Mouse (Mus musculus): ENCODE results near the gene Dvl2. TPM values are rescaled to one million over a fixed set of nuclear protein-coding genes. Genes with fewer than 3 reads are reported as not detected.

Gene Dvl2
- polyA plus RNA-seq, 1 experiment from 2014 or later = 52.3 TPM

- Histone ChIP-seq H3K27ac (replicated peaks) (peak within 1 kb of the TSS; percentile 100), H3K4me3 (replicated peaks) (peak within 1 kb of the TSS; percentile 99), H3K9ac (peak within 1 kb of the TSS; percentile 97), H3K4me1 (peaks cover 27% of the 10 kb centered on the region), H3K9me3 (replicated peaks) (no peaks in the 10 kb centered on the region), H3K36me3 (peaks cover 43% of the 10 kb centered on the region), H3K4me2 (replicated peaks) (peak within 1 kb of the TSS; percentile 80), H3K27me3 (no peaks in the 10 kb centered on the region)
- no peak for ATAC-seq (ENCODE audit: insufficient number of reproducible peaks, low FRiP score, low TSS enrichment, low read depth)
- WGBS = 51% methylated on average over 8 of the region's 8 CpGs
Measured at GRCm38 (mm10) chr11:69982225-69982624, 18.2 kb upstream of the Dvl2 start, which contains the start of gene Elp5. Gene Elp5, minus strand, starts transcription at chr11:69982517.

- Histone ChIP-seq H3K9ac (no peak overlapping the region; the same call in 1 of the 2 replicates), H3K4me1 (peaks cover 27% of the 10 kb centered on the region), H3K9me3 (replicated peaks) (no peaks in the 10 kb centered on the region), H3K27me3 (no peaks in the 10 kb centered on the region), H3K4me2 (replicated peaks) (peak overlapping the region; percentile 80), H3K36me3 (peaks cover 45% of the 10 kb centered on the region), H3K27ac (replicated peaks) (peak overlapping the region; percentile 100; the same call in 1 of the 2 replicates), H3K4me3 (replicated peaks) (peak overlapping the region; percentile 99)
- no peak for ATAC-seq (ENCODE audit: insufficient number of reproducible peaks, low FRiP score, low TSS enrichment, low read depth)
- WGBS = 21% methylated on average over 5 of the region's 5 CpGs
Measured at GRCm38 (mm10) chr11:69982877-69983276, 17.5 kb upstream of the Dvl2 start.

GRCm38 (mm10) chr11:69983377-69983776 is 17.0 kb upstream of the Dvl2 start:
- Histone ChIP-seq H3K36me3 (peaks cover 50% of the 10 kb centered on the region), H3K27me3 (no peaks in the 10 kb centered on the region), H3K9me3 (replicated peaks) (no peaks in the 10 kb centered on the region), H3K4me1 (peaks cover 27% of the 10 kb centered on the region), H3K27ac (replicated peaks) (0 out of 2 replicates have a peak overlapping the region, but pooled peaks have one; percentile 100), H3K9ac (no peak overlapping the region; the same call in 1 of the 2 replicates), H3K4me2 (replicated peaks) (peak overlapping the region; percentile 80), H3K4me3 (replicated peaks) (peak overlapping the region; percentile 99)
- 81% methylated on average over 4 of the region's 4 CpGs for WGBS
- ATAC-seq (ENCODE audit: insufficient number of reproducible peaks, low FRiP score, low TSS enrichment, low read depth) = no peak

GRCm38 (mm10) chr11:69984431-69984830 is 16.0 kb upstream of the Dvl2 start:
- 88% methylated on average over 8 of the region's 8 CpGs for whole genome bisulfite sequencing
- peaks cover 57% of the 10 kb centered on the region for H3K36me3 ChIP-seq

GRCm38 (mm10) chr11:69989949-69990348 is 10.4 kb upstream of the Dvl2 start:
- Histone ChIP-seq H3K27me3 (no peaks in the 10 kb centered on the region), H3K4me3 (replicated peaks) (no peak overlapping the region), H3K27ac (replicated peaks) (peak overlapping the region; percentile 97), H3K36me3 (peaks cover 68% of the 10 kb centered on the region), H3K4me1 (peaks cover 18% of the 10 kb centered on the region), H3K4me2 (replicated peaks) (no peak overlapping the region), H3K9ac (no peak overlapping the region), H3K9me3 (replicated peaks) (no peaks in the 10 kb centered on the region)
- 85% methylated on average over 8 of the region's 8 CpGs for WGBS
- no peak for ATAC-seq (ENCODE audit: insufficient number of reproducible peaks, low FRiP score, low TSS enrichment, low read depth)

More at GRCm38 (mm10) chr11:69984431-69984830, 16.0 kb upstream of the Dvl2 start:
- H3K9ac ChIP-seq = no peak overlapping the region
- H3K4me3 ChIP-seq (replicated peaks) = no peak overlapping the region
- no peak for ATAC-seq (ENCODE audit: insufficient number of reproducible peaks, low FRiP score, low TSS enrichment, low read depth)
- no peak overlapping the region for H3K4me2 ChIP-seq (replicated peaks)
- no peaks in the 10 kb centered on the region for H3K9me3 ChIP-seq (replicated peaks)
- H3K4me1 ChIP-seq = peaks cover 24% of the 10 kb centered on the region
- no peaks in the 10 kb centered on the region for H3K27me3 ChIP-seq
- no peak overlapping the region for H3K27ac ChIP-seq (replicated peaks)

- H3K4me3 ChIP-seq (replicated peaks) = peak within 1 kb of the TSS; percentile 80
- peaks cover 18% of the 10 kb centered on the region for H3K4me1 ChIP-seq
- no peaks in the 10 kb centered on the region for H3K9me3 ChIP-seq (replicated peaks)
- H3K9ac ChIP-seq = peak within 1 kb of the TSS; percentile 87
- H3K27me3 ChIP-seq = no peaks in the 10 kb centered on the region
- peak within 1 kb of the TSS; percentile 73 for H3K4me2 ChIP-seq (replicated peaks)
- H3K36me3 ChIP-seq = peaks cover 59% of the 10 kb centered on the region
- WGBS = under 1% methylated on average over 40 of the region's 40 CpGs
- H3K27ac ChIP-seq (replicated peaks) = peak within 1 kb of the TSS; percentile 97
- peak; percentile 77 for ATAC-seq (ENCODE audit: insufficient number of reproducible peaks, low FRiP score, low TSS enrichment, low read depth)
Measured at GRCm38 (mm10) chr11:69990850-69991691, 9.3 kb upstream of the Dvl2 start, which contains the start of gene Gabarap. Gene Gabarap, plus strand, starts transcription at chr11:69991143.

GRCm38 (mm10) chr11:69991711-69992110 is 8.7 kb upstream of the Dvl2 start:
- H3K36me3 ChIP-seq = peaks cover 52% of the 10 kb centered on the region
- H3K9me3 ChIP-seq (replicated peaks) = no peaks in the 10 kb centered on the region
- H3K9ac ChIP-seq = peak overlapping the region; percentile 87
- peak overlapping the region; percentile 80 for H3K4me3 ChIP-seq (replicated peaks)
- peak overlapping the region; percentile 73 for H3K4me2 ChIP-seq (replicated peaks)
- peak overlapping the region; percentile 97 for H3K27ac ChIP-seq (replicated peaks)
- peaks cover 18% of the 10 kb centered on the region for H3K4me1 ChIP-seq
- ATAC-seq (ENCODE audit: insufficient number of reproducible peaks, low FRiP score, low TSS enrichment, low read depth) = peak; percentile 1; the same call in 1 of the 2 replicates
- no peaks in the 10 kb centered on the region for H3K27me3 ChIP-seq
- WGBS = under 1% methylated on average over 15 of the region's 15 CpGs

GRCm38 (mm10) chr11:69992396-69992795 is 8.0 kb upstream of the Dvl2 start:
- WGBS = 76% methylated on average over 10 of the region's 10 CpGs
- H3K9me3 ChIP-seq (replicated peaks) = no peaks in the 10 kb centered on the region
- ATAC-seq (ENCODE audit: insufficient number of reproducible peaks, low FRiP score, low TSS enrichment, low read depth) = no peak
- H3K4me3 ChIP-seq (replicated peaks) = peak overlapping the region; percentile 80
- no peak overlapping the region for H3K27ac ChIP-seq (replicated peaks)
- H3K36me3 ChIP-seq = peaks cover 47% of the 10 kb centered on the region
- H3K9ac ChIP-seq = peak overlapping the region; percentile 39
- peak overlapping the region; percentile 73 for H3K4me2 ChIP-seq (replicated peaks)
- no peaks in the 10 kb centered on the region for H3K27me3 ChIP-seq
- peaks cover 21% of the 10 kb centered on the region for H3K4me1 ChIP-seq

GRCm38 (mm10) chr11:69992932-69993331 is 7.5 kb upstream of the Dvl2 start:
- Histone ChIP-seq H3K4me3 (replicated peaks) (peak overlapping the region; percentile 80), H3K4me2 (replicated peaks) (peak overlapping the region; percentile 73), H3K27me3 (no peaks in the 10 kb centered on the region), H3K27ac (replicated peaks) (no peak overlapping the region), H3K9me3 (replicated peaks) (no peaks in the 10 kb centered on the region), H3K36me3 (peaks cover 44% of the 10 kb centered on the region), H3K4me1 (peaks cover 26% of the 10 kb centered on the region), H3K9ac (no peak overlapping the region)
- no peak for ATAC-seq (ENCODE audit: insufficient number of reproducible peaks, low FRiP score, low TSS enrichment, low read depth)
- 83% methylated on average over 3 of the region's 3 CpGs for WGBS

- H3K4me1 ChIP-seq = peaks cover 40% of the 10 kb centered on the region
- H3K9me3 ChIP-seq (replicated peaks) = no peaks in the 10 kb centered on the region
- H3K36me3 ChIP-seq = peaks cover 44% of the 10 kb centered on the region
- ATAC-seq (ENCODE audit: insufficient number of reproducible peaks, low FRiP score, low TSS enrichment, low read depth) = no peak
- 86% methylated on average over 11 of the region's 11 CpGs for WGBS
- H3K4me3 ChIP-seq (replicated peaks) = no peak overlapping the region
- no peak overlapping the region for H3K4me2 ChIP-seq (replicated peaks)
- no peak overlapping the region for H3K9ac ChIP-seq
- H3K27me3 ChIP-seq = no peaks in the 10 kb centered on the region
- H3K27ac ChIP-seq (replicated peaks) = 0 out of 2 replicates have a peak overlapping the region, but pooled peaks have one; percentile 17
Measured at GRCm38 (mm10) chr11:69994401-69995090, 5.8 kb upstream of the Dvl2 start.

GRCm38 (mm10) chr11:69995391-69995960 is 4.9 kb upstream of the Dvl2 start, which contains the start of gene Phf23:
Gene Phf23, plus strand, starts transcription at chr11:69995777.
- no peaks in the 10 kb centered on the region for H3K27me3 ChIP-seq
- under 1% methylated on average over 36 of the region's 36 CpGs for WGBS
- peak within 1 kb of the TSS; percentile 95 for H3K4me3 ChIP-seq (replicated peaks)
- H3K36me3 ChIP-seq = peaks cover 42% of the 10 kb centered on the region
- no peaks in the 10 kb centered on the region for H3K9me3 ChIP-seq (replicated peaks)
- H3K9ac ChIP-seq = peak within 1 kb of the TSS; percentile 97
- H3K27ac ChIP-seq (replicated peaks) = peak within 1 kb of the TSS; percentile 99
- H3K4me2 ChIP-seq (replicated peaks) = peak within 1 kb of the TSS; percentile 53
- H3K4me1 ChIP-seq = peaks cover 44% of the 10 kb centered on the region
- ATAC-seq (ENCODE audit: insufficient number of reproducible peaks, low FRiP score, low TSS enrichment, low read depth) = peak; percentile 88

Measured in embryonic facial prominence, embryonic 15.5 days (tissue).